Mouse (Mus musculus) forebrain, embryonic 15.5 days (tissue): ENCODE results near the gene Ptprm. TPM values are rescaled to one million over a fixed set of nuclear protein-coding genes. Genes with fewer than 3 reads are reported as not detected.

Experiments used
- ATAC-seq: fragments of 200-750 bp; cut with Nextera tagmentation; replicated peaks from 2 replicates; pipeline ENCODE4 v1.8.0; 2017; ENCODE audit warnings: mild to moderate bottlenecking, moderate TSS enrichment, moderate library complexity
- H3K27ac ChIP-seq: fragments of 300-500 bp; sonication (generic); replicated peaks from 2 replicates; pipeline ENCODE4 v1.5.1; 2015; ENCODE audit warnings: mild to moderate bottlenecking, inconsistent platforms
- H3K27me3 ChIP-seq: fragments of 300-500 bp; sonication (generic); 2 replicates; pipeline ENCODE4 v1.6.1; 2015; ENCODE audit warnings: inconsistent platforms
- H3K36me3 ChIP-seq: fragments of 300-500 bp; sonication (generic); 2 replicates; pipeline ENCODE4 v1.6.1; 2015; ENCODE audit warnings: mild to moderate bottlenecking, inconsistent platforms
- H3K4me1 ChIP-seq: fragments of 300-500 bp; sonication (generic); 2 replicates; pipeline ENCODE4 v1.6.1; 2015; ENCODE audit warnings: inconsistent platforms
- H3K4me2 ChIP-seq: fragments of 300-500 bp; sonication (generic); replicated peaks from 2 replicates; pipeline ENCODE4 v1.6.1; 2015; ENCODE audit warnings: mild to moderate bottlenecking, inconsistent platforms
- H3K4me3 ChIP-seq: fragments of 300-500 bp; sonication (generic); 2 replicates; pipeline ENCODE4 v1.5.1; 2015; ENCODE audit warnings: mild to moderate bottlenecking, inconsistent platforms
- H3K9ac ChIP-seq: fragments of 300-500 bp; sonication (generic); replicated peaks from 2 replicates; pipeline ENCODE4 v1.6.1; 2015; ENCODE audit warnings: mild to moderate bottlenecking, inconsistent platforms
- H3K9me3 ChIP-seq: fragments of 300-500 bp; sonication (generic); 2 replicates; pipeline ENCODE4 v1.6.1; 2016; ENCODE audit warnings: inconsistent platforms
- WGBS: fragments of 180-500 bp; shearing (Covaris S2); methylation state at CpG from one replicate; pipeline ENCODE4 v1.1.7; 2015; ENCODE audit warnings: mixed read lengths; 5-methylcytosine and 5-hydroxymethylcytosine counted together
- polyA plus RNA-seq: library from polyadenylated mRNA; unstranded; fragments of >200 nt; fragmentation: Nextera tagmentation; extraction: Ambion mirVana; gene quantifications from 2 replicates; pipeline ENCODE4 v1.2.1, GENCODE M21; 2015

The Ptprm gene
- polyA plus RNA-seq, 1 experiment from 2014 or later, result 10.7 TPM

- ATAC-seq, result no peak
- WGBS, result 12% methylated on average over 4 of the region's 4 CpGs
- Histone ChIP-seq H3K9ac (no peak overlapping the region), H3K4me3 (no peak overlapping the region), H3K36me3 (no peaks in the 10 kb centered on the region), H3K9me3 (no peaks in the 10 kb centered on the region), H3K4me1 (peaks cover 19% of the 10 kb centered on the region), H3K4me2 (no peak overlapping the region), H3K27me3 (peaks cover 12% of the 10 kb centered on the region; the same call in 1 of the 2 replicates), H3K27ac (no peak overlapping the region)
These were observed 51.7 kb downstream of the Ptprm start for GRCm38 (mm10) chr17:67302569-67302968.

GRCm38 (mm10) chr17:67302074-67302473 is 52.2 kb downstream of the Ptprm start:
- ATAC-seq, result no peak
- no peak overlapping the region for H3K27ac ChIP-seq
- 83% methylated on average over 4 of the region's 4 CpGs for WGBS
- peaks cover 12% of the 10 kb centered on the region; the same call in 1 of the 2 replicates for H3K27me3 ChIP-seq
- peaks cover 19% of the 10 kb centered on the region for H3K4me1 ChIP-seq
- H3K9ac ChIP-seq, result no peak overlapping the region
- H3K4me3 ChIP-seq, result no peak overlapping the region
- H3K4me2 ChIP-seq, result no peak overlapping the region
- no peaks in the 10 kb centered on the region for H3K36me3 ChIP-seq
- no peaks in the 10 kb centered on the region for H3K9me3 ChIP-seq

- no peak overlapping the region for H3K27ac ChIP-seq
- no peak overlapping the region for H3K9ac ChIP-seq
- H3K4me3 ChIP-seq, result no peak overlapping the region
- H3K4me2 ChIP-seq, result no peak overlapping the region
- ATAC-seq, result no peak
- no peaks in the 10 kb centered on the region for H3K36me3 ChIP-seq
- WGBS, result 94% methylated on average over 4 of the region's 4 CpGs
- peaks cover 19% of the 10 kb centered on the region for H3K4me1 ChIP-seq
- H3K27me3 ChIP-seq, result peaks cover 12% of the 10 kb centered on the region; the same call in 1 of the 2 replicates
- no peaks in the 10 kb centered on the region for H3K9me3 ChIP-seq
These were observed 52.9 kb downstream of the Ptprm start for GRCm38 (mm10) chr17:67301367-67301766.

- H3K9me3 ChIP-seq, result no peaks in the 10 kb centered on the region
- H3K9ac ChIP-seq, result no peak overlapping the region
- 74% methylated on average over 9 of the region's 9 CpGs for WGBS
- ATAC-seq, result no peak
- peaks cover 12% of the 10 kb centered on the region; the same call in 1 of the 2 replicates for H3K27me3 ChIP-seq
- H3K4me1 ChIP-seq, result peaks cover 14% of the 10 kb centered on the region
- no peak overlapping the region for H3K4me3 ChIP-seq
- no peaks in the 10 kb centered on the region for H3K36me3 ChIP-seq
- no peak overlapping the region for H3K4me2 ChIP-seq
- H3K27ac ChIP-seq, result no peak overlapping the region
These were observed 55.9 kb downstream of the Ptprm start for GRCm38 (mm10) chr17:67298269-67298798.

GRCm38 (mm10) chr17:67296604-67297595 is 57.4 kb downstream of the Ptprm start:
- 79% methylated on average over 13 of the region's 13 CpGs for WGBS
- Histone ChIP-seq H3K9me3 (no peaks in the 10 kb centered on the region), H3K4me3 (no peak overlapping the region), H3K27me3 (peaks cover 12% of the 10 kb centered on the region; the same call in 1 of the 2 replicates), H3K4me2 (no peak overlapping the region), H3K27ac (no peak overlapping the region), H3K9ac (no peak overlapping the region), H3K36me3 (no peaks in the 10 kb centered on the region), H3K4me1 (no peaks in the 10 kb centered on the region)
- ATAC-seq, result no peak

GRCm38 (mm10) chr17:67290662-67291240 is 63.5 kb downstream of the Ptprm start:
- Histone ChIP-seq H3K9ac (0 out of 2 replicates have a peak overlapping the region, but pooled peaks have one; percentile 13), H3K4me1 (peaks cover 13% of the 10 kb centered on the region), H3K36me3 (no peaks in the 10 kb centered on the region), H3K9me3 (no peaks in the 10 kb centered on the region), H3K27me3 (no peaks in the 10 kb centered on the region), H3K4me3 (peak overlapping the region; percentile 14; the same call in 1 of the 2 replicates), H3K27ac (peak overlapping the region; percentile 64), H3K4me2 (peak overlapping the region; percentile 40)
- WGBS, result 6% methylated on average over 16 of the region's 16 CpGs
- ATAC-seq, result peak; percentile 92

GRCm38 (mm10) chr17:67287501-67287900 is 66.8 kb downstream of the Ptprm start:
- WGBS, result 75% methylated on average over 3 of the region's 3 CpGs
- no peak overlapping the region for H3K4me3 ChIP-seq
- no peak for ATAC-seq

GRCm38 (mm10) chr17:67281640-67282170 is 72.6 kb downstream of the Ptprm start:
- Histone ChIP-seq H3K27ac (no peak overlapping the region), H3K36me3 (no peaks in the 10 kb centered on the region), H3K4me1 (no peaks in the 10 kb centered on the region), H3K27me3 (no peaks in the 10 kb centered on the region), H3K4me2 (no peak overlapping the region), H3K9me3 (no peaks in the 10 kb centered on the region), H3K9ac (no peak overlapping the region), H3K4me3 (no peak overlapping the region)
- ATAC-seq, result no peak
- WGBS, result 47% methylated on average over 13 of the region's 13 CpGs

More at GRCm38 (mm10) chr17:67287501-67287900, 66.8 kb downstream of the Ptprm start:
- Histone ChIP-seq H3K27me3 (no peaks in the 10 kb centered on the region), H3K9me3 (no peaks in the 10 kb centered on the region), H3K4me2 (no peak overlapping the region), H3K27ac (no peak overlapping the region), H3K4me1 (peaks cover 13% of the 10 kb centered on the region), H3K9ac (no peak overlapping the region), H3K36me3 (no peaks in the 10 kb centered on the region)

GRCm38 (mm10) chr17:67277124-67277910 is 76.9 kb downstream of the Ptprm start:
- no peaks in the 10 kb centered on the region for H3K9me3 ChIP-seq
- H3K27ac ChIP-seq, result no peak overlapping the region
- no peaks in the 10 kb centered on the region for H3K27me3 ChIP-seq
- H3K4me2 ChIP-seq, result no peak overlapping the region
- H3K4me3 ChIP-seq, result no peak overlapping the region
- 94% methylated on average over 13 of the region's 13 CpGs for WGBS
- no peak for ATAC-seq
- no peak overlapping the region for H3K9ac ChIP-seq
- no peaks in the 10 kb centered on the region for H3K4me1 ChIP-seq
- no peaks in the 10 kb centered on the region for H3K36me3 ChIP-seq

GRCm38 (mm10) chr17:67274531-67275094 is 79.6 kb downstream of the Ptprm start:
- Histone ChIP-seq H3K9ac (no peak overlapping the region), H3K27me3 (no peaks in the 10 kb centered on the region), H3K4me3 (no peak overlapping the region), H3K4me1 (no peaks in the 10 kb centered on the region), H3K9me3 (no peaks in the 10 kb centered on the region), H3K4me2 (no peak overlapping the region), H3K36me3 (no peaks in the 10 kb centered on the region), H3K27ac (no peak overlapping the region)
- ATAC-seq, result no peak
- whole genome bisulfite sequencing, result 68% methylated on average over 21 of the region's 21 CpGs

- H3K9me3 ChIP-seq, result no peaks in the 10 kb centered on the region
- no peak overlapping the region for H3K4me2 ChIP-seq
- H3K9ac ChIP-seq, result no peak overlapping the region
- H3K4me3 ChIP-seq, result no peak overlapping the region
- H3K27me3 ChIP-seq, result no peaks in the 10 kb centered on the region
- H3K4me1 ChIP-seq, result 0 out of 2 replicates have a peak, but pooled peaks cover 3% of the 10 kb centered on the region
- H3K36me3 ChIP-seq, result no peaks in the 10 kb centered on the region
- H3K27ac ChIP-seq, result no peak overlapping the region
- no peak for ATAC-seq
These were observed 81.3 kb downstream of the Ptprm start for GRCm38 (mm10) chr17:67272928-67273327.
